In genomic region chr19:46454126-46454880, GRCm38 (mm10) we compare ENCODE assay signal across 8 mouse cellular contexts. TPM values are rescaled to one million over a fixed set of nuclear protein-coding genes. Genes with fewer than 3 reads are reported as not detected.
DNase-seq lines count a peak whose midpoint lies in the region; ATAC-seq lines count a peak whose summit lies in the region.

No protein-coding gene starts in this region.

- H3K27ac ChIP-seq in forebrain, embryonic 12.5 days: 0 out of 2 replicates have a peak overlapping the region, but pooled peaks have one; percentile 25
- peak overlapping the region; percentile 44; the same call in 1 of the 2 replicates for H3K27ac ChIP-seq in limb, embryonic 13.5 days

- peaks cover 58% of the 10 kb centered on the region for H3K36me3 ChIP-seq in forebrain, embryonic 12.5 days (replicated peaks)
- H3K36me3 ChIP-seq in limb, embryonic 13.5 days: peaks cover 79% of the 10 kb centered on the region

- no peaks in the 10 kb centered on the region for H3K27me3 ChIP-seq in forebrain, embryonic 12.5 days
- no peaks in the 10 kb centered on the region for H3K27me3 ChIP-seq in limb, embryonic 13.5 days

- peak; percentile 40 for DNase-seq in kidney, postnatal 10 days
- no peak for DNase-seq in kidney, postnatal 25 days
- DNase-seq in naive thymus-derived CD4-positive, alpha-beta T cell, adult 2 months (ENCODE audit: low read depth): peak; percentile 37
- no peak for DNase-seq in adrenal gland, adult 8-10 months
- no peak for DNase-seq in cerebellum, adult 8-10 months
- no peak for DNase-seq in left cerebral cortex, postnatal 25 days (ENCODE audit: low spot score in 2 of 2)

- no peak overlapping the region for H3K4me3 ChIP-seq in forebrain, embryonic 12.5 days (replicated peaks)
- H3K4me3 ChIP-seq in limb, embryonic 13.5 days: no peak overlapping the region

- H3K9ac ChIP-seq in forebrain, embryonic 12.5 days: no peak overlapping the region
- peak overlapping the region; percentile 25; the same call in 1 of the 2 replicates for H3K9ac ChIP-seq in limb, embryonic 13.5 days

- H3K9me3 ChIP-seq in forebrain, embryonic 12.5 days: no peaks in the 10 kb centered on the region
- no peaks in the 10 kb centered on the region for H3K9me3 ChIP-seq in limb, embryonic 13.5 days

- H3K4me1 ChIP-seq in forebrain, embryonic 12.5 days: peaks cover 12% of the 10 kb centered on the region
- peaks cover 14% of the 10 kb centered on the region; the same call in 1 of the 2 replicates for H3K4me1 ChIP-seq in limb, embryonic 13.5 days

- H3K4me2 ChIP-seq in forebrain, embryonic 12.5 days: no peak overlapping the region
- H3K4me2 ChIP-seq in limb, embryonic 13.5 days (replicated peaks): no peak overlapping the region

- intact Hi-C loops in left cerebral cortex, postnatal 25 days (cut with DNase I): loop anchor here (2.0 kb wide), 1 partner anchor 48 kb away; no protein-coding TSS in a partner anchor

- ATAC-seq in forebrain, embryonic 12.5 days (ENCODE audit: low FRiP score): no peak
- no peak for ATAC-seq in limb, embryonic 13.5 days (ENCODE audit: low FRiP score, low read depth)

- 84% methylated on average over 20 of the region's 20 CpGs for WGBS in forebrain, embryonic 12.5 days
- WGBS in limb, embryonic 13.5 days: 60% methylated on average over 20 of the region's 20 CpGs

RNA-seq across cellular contexts. Expression of gene Trim8, which starts 47.2 kb away (rescaled TPM):
- polyA plus RNA-seq in forebrain, embryonic 12.5 days (2016; fragmentation: Nextera tagmentation; extraction: Ambion mirVana): 33.9 and 35.1 TPM in 2 replicates
- 13.6 and 14.2 TPM in 2 replicates for polyA plus RNA-seq in limb, embryonic 13.5 days (2015; fragmentation: Nextera tagmentation; extraction: Ambion mirVana)
- 10 to 100 TPM; 46.6 to 69.0 (median 59.4) TPM for total RNA-seq in adrenal gland, adult 8-10 months (2022)
- 100 to 1,000 TPM; 114 to 116 TPM for total RNA-seq in left cerebral cortex, postnatal 25 days (2021)

RNA-seq across cellular contexts. Expression of gene Sufu, which starts 57.6 kb away (rescaled TPM):
- 38.7 and 44.1 TPM in 2 replicates for polyA plus RNA-seq in forebrain, embryonic 12.5 days (2016; fragmentation: Nextera tagmentation; extraction: Ambion mirVana)
- polyA plus RNA-seq in limb, embryonic 13.5 days (2015; fragmentation: Nextera tagmentation; extraction: Ambion mirVana): 36.4 and 38.8 TPM in 2 replicates
- 10 to 100 TPM; 21.6 to 37.0 (median 26.7) TPM for total RNA-seq in adrenal gland, adult 8-10 months (2022)
- total RNA-seq in left cerebral cortex, postnatal 25 days (2021): 10 to 100 TPM; 16.8 to 21.0 TPM

RNA-seq across cellular contexts. Expression of gene Actr1a, which starts 58.8 kb away (rescaled TPM):
- polyA plus RNA-seq in forebrain, embryonic 12.5 days (2016; fragmentation: Nextera tagmentation; extraction: Ambion mirVana): 241 and 254 TPM in 2 replicates
- polyA plus RNA-seq in limb, embryonic 13.5 days (2015; fragmentation: Nextera tagmentation; extraction: Ambion mirVana): 145 and 152 TPM in 2 replicates
- 100 to 1,000 TPM; 103 to 132 (median 122) TPM for total RNA-seq in adrenal gland, adult 8-10 months (2022)
- total RNA-seq in left cerebral cortex, postnatal 25 days (2021): 100 to 1,000 TPM; 187 to 190 TPM

Comparison
In these comparisons a context has a peak if more than half of its experiments do, and no peak if none do; other contexts are left out.
1. DNase-seq: peak in kidney, postnatal 10 days (single experiment) and naive thymus-derived CD4-positive, alpha-beta T cell, adult 2 months (single experiment); none in kidney, postnatal 25 days (0 of 2), adrenal gland, adult 8-10 months (single experiment), cerebellum, adult 8-10 months (single experiment) and left cerebral cortex, postnatal 25 days (0 of 2).